Mouse (Mus musculus): ENCODE measurements around the gene Agfg1. TPM values are rescaled to one million over a fixed set of nuclear protein-coding genes. Genes with fewer than 3 reads are reported as not detected.
"Not testable (repeated sequence)": the region's sequence is repeated elsewhere in the genome, so short reads cannot be mapped to it uniquely, and the experiment has no call there.

The Agfg1 gene
- polyA plus RNA-seq, 1 experiment from 2014 or later: 37.2 TPM

GRCm38 (mm10) chr1:82893269-82893668 lies 54.0 kb downstream of the Agfg1 start:
- H3K4me2 ChIP-seq (replicated peaks; ENCODE audit: low read depth, low read length): no peak overlapping the region
- no peak overlapping the region for H3K9ac ChIP-seq (replicated peaks; ENCODE audit: low read depth, low read length)
- peaks cover 26% of the 10 kb centered on the region; the same call in 1 of the 2 replicates for H3K36me3 ChIP-seq (ENCODE audit: control insufficient read depth, insufficient read depth, low read length)
- no peaks in the 10 kb centered on the region for H3K27me3 ChIP-seq (ENCODE audit: control insufficient read depth, insufficient read depth, low read length)
- no peak overlapping the region for H3K27ac ChIP-seq (ENCODE audit: low read length)
- H3K9me3 ChIP-seq (ENCODE audit: control insufficient read depth, low read depth, low read length): no peaks in the 10 kb centered on the region
- no peak overlapping the region for H3K4me3 ChIP-seq (ENCODE audit: low read depth, low read length)
- no peaks in the 10 kb centered on the region for H3K4me1 ChIP-seq (ENCODE audit: control insufficient read depth, insufficient read depth, low read length)
- WGBS: 95% methylated on average over 7 of the region's 7 CpGs
- no peak for ATAC-seq (ENCODE audit: insufficient number of reproducible peaks, insufficient read depth, low FRiP score, low read depth)

- Histone ChIP-seq H3K4me1 (ENCODE audit: control insufficient read depth, insufficient read depth, low read length) (0 out of 2 replicates have a peak, but pooled peaks cover 2% of the 10 kb centered on the region), H3K9me3 (ENCODE audit: control insufficient read depth, low read depth, low read length) (no peaks in the 10 kb centered on the region), H3K4me3 (ENCODE audit: low read depth, low read length) (no peak overlapping the region), H3K4me2 (replicated peaks; ENCODE audit: low read depth, low read length) (no peak overlapping the region), H3K27me3 (ENCODE audit: control insufficient read depth, insufficient read depth, low read length) (no peaks in the 10 kb centered on the region), H3K27ac (ENCODE audit: low read length) (no peak overlapping the region), H3K36me3 (ENCODE audit: control insufficient read depth, insufficient read depth, low read length) (peaks cover 11% of the 10 kb centered on the region; the same call in 1 of the 2 replicates), H3K9ac (replicated peaks; ENCODE audit: low read depth, low read length) (no peak overlapping the region)
- WGBS: 92% methylated on average over 1 of the region's 1 CpGs
- no peak for ATAC-seq (ENCODE audit: insufficient number of reproducible peaks, insufficient read depth, low FRiP score, low read depth)
Measured at GRCm38 (mm10) chr1:82900567-82900966, 61.3 kb downstream of the Agfg1 start.

GRCm38 (mm10) chr1:82901201-82901600 lies 61.9 kb downstream of the Agfg1 start:
- Histone ChIP-seq H3K27me3 (ENCODE audit: control insufficient read depth, insufficient read depth, low read length) (no peaks in the 10 kb centered on the region), H3K4me2 (replicated peaks; ENCODE audit: low read depth, low read length) (no peak overlapping the region), H3K4me1 (ENCODE audit: control insufficient read depth, insufficient read depth, low read length) (0 out of 2 replicates have a peak, but pooled peaks cover 2% of the 10 kb centered on the region), H3K36me3 (ENCODE audit: control insufficient read depth, insufficient read depth, low read length) (peaks cover 11% of the 10 kb centered on the region; the same call in 1 of the 2 replicates), H3K9ac (replicated peaks; ENCODE audit: low read depth, low read length) (no peak overlapping the region), H3K4me3 (ENCODE audit: low read depth, low read length) (no peak overlapping the region), H3K27ac (ENCODE audit: low read length) (no peak overlapping the region), H3K9me3 (ENCODE audit: control insufficient read depth, low read depth, low read length) (no peaks in the 10 kb centered on the region)
- WGBS: 91% methylated on average over 3 of the region's 3 CpGs
- ATAC-seq (ENCODE audit: insufficient number of reproducible peaks, insufficient read depth, low FRiP score, low read depth): no peak

GRCm38 (mm10) chr1:82905886-82906285 lies 66.6 kb downstream of the Agfg1 start:
- no peak overlapping the region for H3K4me3 ChIP-seq (ENCODE audit: low read depth, low read length)
- no peak overlapping the region for H3K27ac ChIP-seq (ENCODE audit: low read length)
- no peak overlapping the region for H3K4me2 ChIP-seq (replicated peaks; ENCODE audit: low read depth, low read length)
- H3K36me3 ChIP-seq (ENCODE audit: control insufficient read depth, insufficient read depth, low read length): peaks cover 11% of the 10 kb centered on the region; the same call in 1 of the 2 replicates
- no peak overlapping the region for H3K9ac ChIP-seq (replicated peaks; ENCODE audit: low read depth, low read length)
- H3K9me3 ChIP-seq (ENCODE audit: control insufficient read depth, low read depth, low read length): no peaks in the 10 kb centered on the region
- no peaks in the 10 kb centered on the region for H3K27me3 ChIP-seq (ENCODE audit: control insufficient read depth, insufficient read depth, low read length)
- H3K4me1 ChIP-seq (ENCODE audit: control insufficient read depth, insufficient read depth, low read length): 0 out of 2 replicates have a peak, but pooled peaks cover 2% of the 10 kb centered on the region
- no peak for ATAC-seq (ENCODE audit: insufficient number of reproducible peaks, insufficient read depth, low FRiP score, low read depth)
- 62% methylated on average over 3 of the region's 3 CpGs for WGBS

GRCm38 (mm10) chr1:82913025-82913424 lies 73.7 kb downstream of the Agfg1 start, which contains the start of gene A030005L19Rik:
Gene A030005L19Rik (plus strand): TSS chr1:82913325.
- Histone ChIP-seq H3K27ac (ENCODE audit: low read length) (no peak within 1 kb of the TSS), H3K4me1 (ENCODE audit: control insufficient read depth, insufficient read depth, low read length) (no peaks in the 10 kb centered on the region), H3K9me3 (ENCODE audit: control insufficient read depth, low read depth, low read length) (no peaks in the 10 kb centered on the region), H3K9ac (replicated peaks; ENCODE audit: low read depth, low read length) (no peak within 1 kb of the TSS), H3K36me3 (ENCODE audit: control insufficient read depth, insufficient read depth, low read length) (no peaks in the 10 kb centered on the region), H3K4me3 (ENCODE audit: low read depth, low read length) (no peak within 1 kb of the TSS), H3K27me3 (ENCODE audit: control insufficient read depth, insufficient read depth, low read length) (no peaks in the 10 kb centered on the region), H3K4me2 (replicated peaks; ENCODE audit: low read depth, low read length) (no peak within 1 kb of the TSS)
- no peak for ATAC-seq (ENCODE audit: insufficient number of reproducible peaks, insufficient read depth, low FRiP score, low read depth)
- WGBS: 86% methylated on average over 3 of the region's 3 CpGs

- not testable (repeated sequence) for H3K4me2 ChIP-seq (replicated peaks; ENCODE audit: low read depth, low read length); H3K27ac ChIP-seq (ENCODE audit: low read length); H3K9me3 ChIP-seq (ENCODE audit: control insufficient read depth, low read depth, low read length); H3K4me1 ChIP-seq (ENCODE audit: control insufficient read depth, insufficient read depth, low read length); H3K9ac ChIP-seq (replicated peaks; ENCODE audit: low read depth, low read length); H3K4me3 ChIP-seq (ENCODE audit: low read depth, low read length); H3K36me3 ChIP-seq (ENCODE audit: control insufficient read depth, insufficient read depth, low read length); ATAC-seq (ENCODE audit: insufficient number of reproducible peaks, insufficient read depth, low FRiP score, low read depth); H3K27me3 ChIP-seq (ENCODE audit: control insufficient read depth, insufficient read depth, low read length)
- WGBS: 86% methylated on average over 5 of the region's 5 CpGs
Measured at GRCm38 (mm10) chr1:82913434-82913833, 74.2 kb downstream of the Agfg1 start.

- H3K9ac ChIP-seq (replicated peaks; ENCODE audit: low read depth, low read length): no peak within 1 kb of the TSS
- H3K9me3 ChIP-seq (ENCODE audit: control insufficient read depth, low read depth, low read length): no peaks in the 10 kb centered on the region
- no peak for ATAC-seq (ENCODE audit: insufficient number of reproducible peaks, insufficient read depth, low FRiP score, low read depth)
- H3K4me3 ChIP-seq (ENCODE audit: low read depth, low read length): no peak within 1 kb of the TSS
- H3K27ac ChIP-seq (ENCODE audit: low read length): no peak within 1 kb of the TSS
- H3K27me3 ChIP-seq (ENCODE audit: control insufficient read depth, insufficient read depth, low read length): no peaks in the 10 kb centered on the region
- H3K4me1 ChIP-seq (ENCODE audit: control insufficient read depth, insufficient read depth, low read length): no peaks in the 10 kb centered on the region
- no peaks in the 10 kb centered on the region for H3K36me3 ChIP-seq (ENCODE audit: control insufficient read depth, insufficient read depth, low read length)
- H3K4me2 ChIP-seq (replicated peaks; ENCODE audit: low read depth, low read length): no peak within 1 kb of the TSS
- WGBS: 80% methylated on average over 6 of the region's 6 CpGs
Measured at GRCm38 (mm10) chr1:82924650-82925049, 85.4 kb downstream of the Agfg1 start, which contains the start of gene A030014E15Rik. Gene A030014E15Rik (plus strand): TSS chr1:82924917.

- not testable (repeated sequence) for H3K27ac ChIP-seq (ENCODE audit: low read length); H3K36me3 ChIP-seq (ENCODE audit: control insufficient read depth, insufficient read depth, low read length); H3K4me1 ChIP-seq (ENCODE audit: control insufficient read depth, insufficient read depth, low read length)
Measured at GRCm38 (mm10) chr1:82930558-82930957, 91.3 kb downstream of the Agfg1 start.

GRCm38 (mm10) chr1:82931326-82931725 lies 92.0 kb downstream of the Agfg1 start, which contains the start of gene Gm6217:
Gene Gm6217 (minus strand): TSS chr1:82931399.
- no CpG with 5 or more reads among the region's 6 CpGs for WGBS

More at GRCm38 (mm10) chr1:82930558-82930957, 91.3 kb downstream of the Agfg1 start:
- not testable (repeated sequence) for H3K9me3 ChIP-seq (ENCODE audit: control insufficient read depth, low read depth, low read length); H3K4me3 ChIP-seq (ENCODE audit: low read depth, low read length); H3K4me2 ChIP-seq (replicated peaks; ENCODE audit: low read depth, low read length); H3K9ac ChIP-seq (replicated peaks; ENCODE audit: low read depth, low read length); ATAC-seq (ENCODE audit: insufficient number of reproducible peaks, insufficient read depth, low FRiP score, low read depth); H3K27me3 ChIP-seq (ENCODE audit: control insufficient read depth, insufficient read depth, low read length)
- 75% methylated on average over 1 of the region's 3 CpGs for WGBS

More at GRCm38 (mm10) chr1:82931326-82931725, 92.0 kb downstream of the Agfg1 start, which contains the start of gene Gm6217:
- H3K4me1 ChIP-seq (ENCODE audit: control insufficient read depth, insufficient read depth, low read length); H3K9me3 ChIP-seq (ENCODE audit: control insufficient read depth, low read depth, low read length); H3K27ac ChIP-seq (ENCODE audit: low read length); ATAC-seq (ENCODE audit: insufficient number of reproducible peaks, insufficient read depth, low FRiP score, low read depth); H3K9ac ChIP-seq (replicated peaks; ENCODE audit: low read depth, low read length); H3K36me3 ChIP-seq (ENCODE audit: control insufficient read depth, insufficient read depth, low read length); H3K4me2 ChIP-seq (replicated peaks; ENCODE audit: low read depth, low read length); H3K27me3 ChIP-seq (ENCODE audit: control insufficient read depth, insufficient read depth, low read length); H3K4me3 ChIP-seq (ENCODE audit: low read depth, low read length): not testable (repeated sequence)
